Mouse (Mus musculus) T-helper 2 cell (primary cell): Measurements from ENCODE around the gene Mthfd1l.
"Not testable (repeated sequence)": the region's sequence is repeated elsewhere in the genome, so short reads cannot be mapped to it uniquely, and the experiment has no call there.

Experiments
- in situ Hi-C: fragments of 300-600 bp; cut with MboI, MseI; formaldehyde crosslinking; loops from one replicate; pipeline ENCODE4 v1.15.1; 2025; ENCODE audit warnings: high pct_unique_total_duplicates

Mthfd1l gene

DNA sequence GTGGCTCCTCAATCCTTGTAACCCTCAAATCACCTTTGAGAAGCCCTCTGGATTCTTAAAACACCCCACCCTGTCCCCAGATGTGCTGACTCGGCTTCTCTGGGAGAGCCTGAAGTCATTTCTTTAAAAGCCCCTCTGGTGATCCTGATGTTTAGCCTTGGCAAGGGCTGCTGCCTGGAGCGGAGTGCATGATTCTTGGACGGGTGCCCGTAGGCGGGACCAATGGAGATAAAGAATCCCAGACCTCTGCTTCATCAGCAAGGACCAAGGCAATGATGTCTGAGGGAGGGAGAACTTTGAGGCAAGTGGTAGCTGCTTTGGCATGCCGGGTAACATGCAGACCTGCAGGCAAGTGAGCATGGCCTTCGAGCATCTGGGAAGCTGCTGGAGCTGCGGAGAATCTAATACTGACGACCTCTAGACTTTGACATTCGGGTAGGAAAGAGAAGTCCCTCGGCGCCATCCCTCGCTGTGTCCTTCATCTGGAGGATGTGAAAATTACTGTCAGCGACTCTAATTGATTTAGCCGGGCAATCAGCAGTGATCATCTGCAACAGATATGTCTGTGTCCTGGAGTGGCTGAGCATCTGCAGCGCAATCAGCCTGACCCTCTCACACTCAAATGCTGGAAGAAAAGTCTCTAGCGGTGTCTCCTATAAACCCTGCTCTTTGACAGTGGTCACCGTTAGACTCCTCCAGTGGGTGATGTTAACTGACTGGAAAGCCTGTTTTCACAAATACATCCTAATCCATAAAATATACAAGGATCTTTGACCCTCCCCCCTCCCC, 215.9 kb downstream of the Mthfd1l start:
- in situ Hi-C loops: loop anchor here (10.0 kb wide), 1 partner anchor 356 kb away; no protein-coding TSS in a partner anchor

DNA sequence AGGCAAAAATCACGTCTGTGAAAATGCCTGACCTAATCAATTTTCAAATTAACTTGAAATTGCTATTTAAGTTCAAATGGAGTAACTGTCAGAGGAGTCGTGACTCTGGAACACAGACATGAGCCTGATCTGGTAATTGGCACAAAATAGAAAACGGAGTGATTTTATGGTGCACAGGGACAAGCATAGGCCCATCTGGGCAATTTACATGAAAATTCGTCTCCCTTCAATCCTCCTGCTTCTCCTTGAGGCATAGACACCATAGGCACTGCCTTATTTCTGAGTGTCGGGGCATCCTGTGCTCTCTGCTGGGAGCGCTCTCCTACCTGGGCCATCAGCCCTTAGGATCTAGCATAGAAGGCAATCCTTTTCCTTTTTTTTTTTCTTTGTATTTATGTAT, 216.5 kb downstream of the Mthfd1l start:
- in situ Hi-C loops: loop anchor here (10.0 kb wide), 1 partner anchor 355 kb away; no protein-coding TSS in a partner anchor

DNA sequence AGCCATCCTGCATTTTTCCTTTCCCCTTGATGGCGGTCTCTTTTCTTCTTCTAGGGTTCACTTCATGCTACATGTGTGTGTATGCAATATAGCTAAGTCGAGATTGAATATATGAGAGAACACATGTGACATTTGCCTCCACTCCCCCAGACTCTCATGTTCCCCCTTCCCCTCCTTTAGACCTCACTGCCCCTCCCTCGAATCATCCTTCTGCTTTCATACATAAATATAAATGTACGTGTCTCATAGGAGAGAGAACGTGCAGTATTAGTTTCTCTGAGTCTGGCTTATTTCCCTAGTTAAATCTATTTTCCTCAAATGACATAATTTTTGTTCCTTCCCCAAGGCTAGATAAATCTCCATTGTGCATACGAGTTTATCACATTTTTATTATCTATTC, 226.1 kb downstream of the Mthfd1l start:
- in situ Hi-C loops: no loop called here

DNA sequence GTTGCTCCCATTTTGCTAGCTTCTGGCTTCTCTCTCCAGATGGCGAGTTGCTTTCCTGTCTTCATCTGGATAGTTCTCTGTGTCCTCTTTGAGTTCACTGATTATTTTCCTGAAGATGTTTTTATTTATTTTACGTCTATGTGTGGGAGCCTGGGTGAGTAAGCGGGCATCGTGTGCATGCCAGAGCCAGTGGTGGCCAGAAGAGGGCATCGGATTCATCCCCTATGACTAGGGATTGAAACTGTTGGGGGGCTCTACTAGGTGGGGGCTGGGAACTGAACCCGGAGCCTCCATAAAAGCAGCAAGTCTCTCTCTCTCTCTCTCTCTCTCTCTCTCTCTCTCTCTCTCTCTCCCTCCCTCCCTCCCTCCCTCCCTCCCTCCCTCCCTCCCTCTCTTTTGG, 227.0 kb downstream of the Mthfd1l start:
- in situ Hi-C loops: no loop called here

DNA sequence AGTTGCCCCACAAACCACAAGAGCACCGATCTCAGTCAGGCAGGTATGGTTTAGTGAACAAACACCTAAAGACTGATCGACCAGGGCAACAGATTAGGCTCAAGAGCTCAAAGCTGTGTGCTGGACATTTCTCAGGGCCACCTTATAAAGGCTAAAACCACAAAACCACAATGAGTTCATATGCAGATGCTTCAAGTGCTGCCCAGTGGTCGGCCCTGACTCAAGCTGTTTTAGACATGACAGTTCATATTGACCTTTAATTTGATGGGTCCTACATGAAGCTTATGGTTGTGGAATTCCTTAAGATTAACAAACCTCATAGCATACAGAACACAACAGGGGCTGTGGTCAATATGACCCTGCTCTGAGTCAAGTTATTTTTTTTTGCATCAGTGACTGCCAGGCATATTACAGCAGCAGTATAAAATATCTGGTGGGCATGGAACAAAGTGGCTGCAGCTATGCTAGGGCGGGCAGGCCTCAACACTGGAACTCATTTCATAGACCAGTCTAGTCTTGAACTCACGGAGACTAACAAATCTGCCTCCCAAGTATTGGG, 227.7 kb downstream of the Mthfd1l start:
- in situ Hi-C loops: no loop called here

DNA sequence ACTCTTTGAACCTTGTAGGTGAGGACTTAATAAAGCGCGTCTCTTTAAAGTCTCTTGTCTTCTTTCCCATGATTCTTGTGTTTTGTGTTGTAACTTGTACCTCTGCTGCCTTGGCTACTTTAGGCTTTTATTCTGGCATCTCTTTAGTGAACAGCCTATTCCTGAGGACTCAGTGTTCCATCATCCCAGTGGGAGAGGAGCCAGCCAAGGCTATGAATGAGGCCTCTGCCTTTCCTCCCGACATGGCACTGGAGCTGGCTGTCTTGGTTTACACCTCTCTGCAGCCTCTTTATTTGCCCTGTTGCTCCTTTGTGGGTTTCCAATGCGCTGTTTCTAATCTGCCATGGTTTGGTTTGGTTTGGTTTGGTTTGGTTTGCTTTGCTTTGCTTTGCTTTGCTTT, 228.2 kb downstream of the Mthfd1l start:
- in situ Hi-C loops: no loop called here

DNA sequence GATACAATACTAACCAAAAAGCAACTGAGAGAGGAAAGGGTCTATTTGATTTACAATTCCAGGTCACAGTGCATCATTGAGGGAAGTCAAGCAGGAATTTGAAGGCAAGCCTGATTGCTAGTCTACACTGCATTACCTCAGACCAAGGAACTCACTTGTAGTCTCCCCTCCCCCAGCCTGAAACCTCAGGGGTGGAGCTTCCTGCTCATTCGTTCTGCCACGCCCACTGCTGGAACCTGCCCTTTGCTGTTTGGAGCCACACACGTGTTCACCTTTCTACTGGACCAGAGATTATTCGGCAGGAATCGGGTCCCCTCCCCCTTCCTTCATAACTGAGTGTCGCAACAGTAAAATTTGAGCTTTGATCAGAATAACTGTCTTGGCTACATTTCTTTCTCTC, 230.7 kb downstream of the Mthfd1l start:
- in situ Hi-C loops: not testable (repeated sequence)

DNA sequence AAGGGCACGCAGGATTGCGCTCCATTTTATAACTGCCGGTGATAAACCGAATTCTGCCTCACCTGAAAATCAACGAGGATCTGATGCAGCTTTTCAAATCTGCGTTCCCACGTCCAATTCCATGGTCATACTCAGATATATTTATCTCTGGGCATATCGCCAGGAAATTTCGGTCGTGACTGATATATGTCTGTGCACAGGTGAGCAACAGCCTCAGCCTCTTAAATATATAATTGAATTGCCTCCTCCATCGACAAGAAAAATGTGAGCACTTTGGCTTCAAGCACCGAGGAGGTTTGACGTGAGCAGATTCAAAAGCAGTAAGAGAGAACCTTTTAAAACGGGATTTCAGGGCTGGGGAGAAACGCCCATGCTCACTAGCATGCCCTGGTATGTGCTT, 236.1 kb downstream of the Mthfd1l start:
- in situ Hi-C loops: no loop called here

DNA sequence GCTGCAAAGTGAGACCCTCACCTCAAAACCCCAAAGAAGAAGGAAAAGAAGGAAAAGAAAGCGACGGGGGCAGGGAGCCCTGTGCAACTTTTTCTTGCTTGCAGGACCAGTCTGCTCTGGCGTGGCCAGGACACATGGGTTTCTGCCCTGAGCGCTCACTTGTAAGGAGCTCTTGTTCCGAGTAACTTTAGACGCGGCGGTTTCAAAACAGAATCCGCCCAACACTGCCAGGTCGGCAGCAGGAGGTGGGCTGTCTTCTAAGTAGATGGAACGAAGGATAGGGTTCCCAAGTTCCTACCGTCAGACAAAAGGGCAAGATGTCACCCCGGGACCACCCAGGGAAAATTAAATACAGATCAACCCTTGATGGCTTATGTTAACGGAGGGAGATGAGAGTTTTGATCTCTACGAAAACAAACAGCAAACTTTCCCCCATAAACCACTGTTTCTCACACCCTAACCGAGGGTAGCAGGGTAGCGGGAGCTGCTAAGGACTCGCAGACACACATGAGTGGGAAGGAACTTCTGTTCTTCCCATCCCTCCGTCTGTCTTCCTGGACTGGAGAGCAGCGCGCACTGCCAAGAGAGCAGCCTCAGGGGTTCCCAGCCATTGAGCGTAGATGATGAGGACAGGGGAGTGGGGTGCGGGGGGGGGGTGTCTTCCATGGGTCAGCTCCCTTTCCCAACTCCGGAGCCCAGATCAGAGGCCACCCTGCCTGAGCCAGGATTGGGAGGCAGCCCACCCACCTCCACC, 237.6 kb downstream of the Mthfd1l start:
- in situ Hi-C loops: no loop called here

DNA sequence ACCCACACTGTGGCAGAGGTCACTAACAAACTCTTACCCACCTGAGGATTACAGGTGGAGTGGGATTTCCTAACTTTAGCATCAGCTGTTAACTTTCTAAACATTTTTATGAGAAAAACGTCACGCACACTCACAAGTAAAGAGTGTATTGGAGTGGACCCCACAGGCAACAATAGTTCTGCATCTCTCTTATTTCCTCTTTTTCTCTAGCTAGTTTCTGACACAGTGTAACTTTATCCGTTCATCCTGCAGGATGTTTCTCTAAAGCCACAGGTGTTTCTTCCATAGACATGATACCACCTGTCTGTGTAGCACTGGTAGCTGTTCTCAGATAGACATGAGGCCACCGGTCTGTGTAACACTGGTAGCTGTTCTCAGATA, 238.1 kb downstream of the Mthfd1l start:
- in situ Hi-C loops: no loop called here
